Mouse (Mus musculus) testis, adult 2 months (tissue): ENCODE measurements around the gene Fam57a. TPM values are rescaled to one million over a fixed set of nuclear protein-coding genes. Genes with fewer than 3 reads are reported as not detected.
"Not testable (repeated sequence)": the region's sequence is repeated elsewhere in the genome, so short reads cannot be mapped to it uniquely, and the experiment has no call there.

ENCODE experiments used
- H3K27ac ChIP-seq: fragments of 200-500 bp; 2 replicates; pipeline ENCODE4 v1.5.1; 2012; ENCODE audit warnings: low read depth, low read length; ENCODE audit not compliant: control insufficient read depth, insufficient read depth
- H3K27me3 ChIP-seq: fragments of 200-500 bp; 2 replicates; pipeline ENCODE4 v1.6.1; 2012; ENCODE audit warnings: mild to moderate bottlenecking, low read length, moderate library complexity; ENCODE audit not compliant: control insufficient read depth, insufficient read depth
- H3K36me3 ChIP-seq: fragments of 200-500 bp; 2 replicates; pipeline ENCODE4 v1.6.1; 2012; ENCODE audit warnings: mild to moderate bottlenecking, low read length; ENCODE audit not compliant: control insufficient read depth, insufficient read depth
- H3K4me1 ChIP-seq: fragments of 200-500 bp; 2 replicates; pipeline ENCODE4 v1.6.1; 2012; ENCODE audit warnings: low read length; ENCODE audit not compliant: control insufficient read depth, insufficient read depth
- H3K4me3 ChIP-seq: fragments of 200-500 bp; 2 replicates; pipeline ENCODE4 v1.5.1; 2012; ENCODE audit warnings: low read depth, mild to moderate bottlenecking, low read length, moderate library complexity, mixed read lengths; ENCODE audit not compliant: control insufficient read depth
- CTCF ChIP-seq: fragments of 200-500 bp; IDR thresholded peaks from 2 replicates; pipeline ENCODE4 v1.5.1; 2012; ENCODE audit warnings: low read depth, mild to moderate bottlenecking, inconsistent platforms, low read length, moderate library complexity; ENCODE audit not compliant: control insufficient read depth, insufficient read depth, insufficient replicate concordance
- POLR2A ChIP-seq: fragments of 200-500 bp; IDR thresholded peaks from 2 replicates; pipeline ENCODE4 v1.6.1; 2012; ENCODE audit warnings: low read depth, mild to moderate bottlenecking, inconsistent platforms, low read length, moderate library complexity; ENCODE audit not compliant: control insufficient read depth
- polyA plus RNA-seq: library from polyadenylated mRNA; depleted of rRNA; stranded (reverse); fragments of >200 nt; gene quantifications from 2 replicates; pipeline ENCODE4 v1.2.3, GENCODE M21; 2012

Fam57a gene
- polyA plus RNA-seq, 1 experiment, result 2.4 TPM

DNA sequence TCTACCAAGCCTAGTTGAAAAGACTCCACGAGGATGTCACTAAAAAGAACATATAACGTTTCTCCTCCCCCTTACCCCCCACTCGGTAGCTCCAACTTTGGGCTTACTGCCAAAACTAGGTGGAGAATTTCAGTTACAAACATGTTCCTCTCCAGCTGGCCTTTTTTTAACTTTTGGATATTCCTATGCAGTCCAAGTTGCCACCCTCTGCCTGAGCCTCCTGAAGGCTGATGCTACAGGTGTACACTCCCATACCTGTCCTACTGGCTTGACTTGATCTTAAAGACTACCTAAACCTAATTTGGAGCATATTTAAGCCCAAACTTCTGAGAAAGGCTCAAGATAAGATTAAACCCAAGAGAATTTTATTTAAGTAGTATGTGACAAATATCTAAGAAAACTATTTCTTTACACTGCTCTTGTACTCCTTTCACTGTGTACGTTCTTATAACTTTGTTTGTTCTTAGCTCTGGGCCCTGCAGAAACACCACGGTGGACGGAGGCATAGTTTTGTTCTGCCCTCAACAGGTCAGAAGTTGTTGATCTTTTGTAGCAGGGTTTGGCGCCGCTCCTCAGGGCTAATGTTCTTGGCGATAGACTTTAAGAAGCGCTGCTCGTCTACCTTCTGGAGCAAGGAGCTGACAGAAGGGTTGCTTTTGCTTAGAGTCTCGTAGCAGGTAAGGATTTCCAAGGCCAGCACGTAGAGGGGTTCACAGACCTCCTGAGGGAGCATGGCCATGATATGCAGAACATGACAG is 30.9 kb downstream of the Fam57a start:
- no peaks in the 10 kb centered on the region; the same call in none of the 2 replicates for H3K36me3 ChIP-seq
- H3K4me3 ChIP-seq, result no peak overlapping the region
- H3K4me1 ChIP-seq, result no peaks in the 10 kb centered on the region
- no peak for TF ChIP-seq POLR2A
- TF ChIP-seq CTCF, result no peak
- no peak overlapping the region for H3K27ac ChIP-seq
- H3K27me3 ChIP-seq, result no peaks in the 10 kb centered on the region

DNA sequence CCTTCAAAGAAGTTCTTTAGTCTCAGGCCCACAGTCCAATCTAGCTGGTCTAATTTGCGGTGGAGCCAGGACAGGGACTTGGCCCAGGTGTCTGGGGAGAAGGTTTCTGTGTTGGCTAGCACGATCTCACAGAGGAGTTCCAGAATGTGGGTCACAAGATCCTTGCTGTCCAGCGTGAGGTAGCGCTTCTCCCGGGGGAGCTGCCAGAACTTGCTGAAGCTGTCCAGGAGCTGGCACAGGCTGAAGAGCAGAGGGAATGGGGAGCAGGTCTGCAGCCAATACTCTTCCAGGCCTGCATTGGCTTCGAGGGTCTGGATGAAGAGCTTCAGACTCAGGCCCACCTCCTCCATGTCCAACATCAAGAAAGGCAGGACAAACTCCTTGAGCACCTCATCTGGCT is 32.1 kb downstream of the Fam57a start:
- H3K4me3 ChIP-seq, result peak overlapping the region; percentile 57
- not testable (repeated sequence) for H3K4me1 ChIP-seq, H3K27me3 ChIP-seq, H3K36me3 ChIP-seq, H3K27ac ChIP-seq

DNA sequence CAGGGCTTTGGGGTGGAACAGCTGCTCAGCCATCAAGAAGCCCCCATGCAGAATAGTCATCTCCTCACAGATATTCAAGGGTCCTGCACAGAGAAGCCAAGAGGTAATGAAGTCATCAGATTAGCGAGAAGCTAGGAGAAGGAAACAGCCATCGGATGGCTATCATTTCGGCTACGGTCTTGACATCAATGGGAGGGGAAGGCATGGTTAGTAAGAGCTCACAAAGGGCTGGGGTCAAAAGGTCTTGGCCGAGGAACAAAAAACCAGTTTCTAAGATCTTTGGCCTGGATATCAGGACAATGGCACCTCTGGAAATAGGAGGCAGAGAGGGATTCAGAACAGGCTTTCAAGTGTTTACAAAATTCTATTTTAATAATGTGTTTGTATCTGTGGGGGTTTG is 34.4 kb downstream of the Fam57a start:
- Histone ChIP-seq H3K36me3 (no peaks in the 10 kb centered on the region; the same call in none of the 2 replicates), H3K4me1 (no peaks in the 10 kb centered on the region), H3K27ac (no peak overlapping the region), H3K27me3 (no peaks in the 10 kb centered on the region), H3K4me3 (no peak overlapping the region)
- TF ChIP-seq CTCF (no peak), POLR2A (no peak)

DNA sequence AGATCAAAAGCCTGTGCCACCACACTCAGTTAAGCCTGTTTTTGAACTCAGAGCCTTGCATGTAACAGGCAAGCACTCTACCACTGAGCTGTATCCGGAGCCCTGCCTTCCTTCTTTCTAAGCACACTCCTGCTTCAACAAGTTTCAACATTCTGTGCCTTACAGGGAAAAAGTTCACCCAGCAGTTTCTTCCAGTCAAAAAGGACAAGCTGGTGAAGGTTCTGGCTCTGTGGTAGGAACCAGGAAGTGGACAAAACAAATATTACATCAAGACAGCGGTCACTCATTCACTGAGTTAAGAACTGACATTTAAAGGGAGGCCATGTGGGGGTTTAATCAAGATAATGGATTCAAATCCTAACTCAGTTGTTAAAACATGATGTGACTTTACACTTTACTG is 35.5 kb downstream of the Fam57a start:
- TF ChIP-seq CTCF (no peak), POLR2A (no peak)

DNA sequence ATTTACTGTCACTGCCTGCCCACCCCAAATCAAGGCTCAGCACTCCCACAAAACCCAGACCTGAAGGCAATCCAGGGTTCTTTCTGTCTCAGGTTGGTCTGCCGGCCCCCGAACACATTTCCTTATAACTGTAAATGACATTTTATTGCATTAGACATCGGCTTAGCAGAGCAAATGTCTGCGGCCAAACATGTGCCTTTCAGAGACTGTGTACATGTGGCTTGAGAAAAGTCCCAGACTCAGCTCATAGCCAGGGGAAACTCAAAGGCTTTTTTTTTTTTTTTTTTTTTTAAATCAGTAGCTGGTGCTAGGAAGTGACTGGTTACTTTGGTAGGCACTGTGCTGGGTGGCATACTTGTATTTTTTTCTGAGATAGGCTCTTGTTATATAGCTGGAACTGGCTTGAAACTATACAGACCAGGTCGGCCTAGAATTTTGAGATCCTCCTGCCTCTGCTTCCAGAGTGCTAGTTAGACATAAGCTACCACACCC is 36.6 kb downstream of the Fam57a start:
- peak overlapping the region; percentile 92 for H3K4me3 ChIP-seq
- no peak overlapping the region for H3K27ac ChIP-seq
- H3K36me3 ChIP-seq, result no peaks in the 10 kb centered on the region; the same call in none of the 2 replicates
- H3K27me3 ChIP-seq, result no peaks in the 10 kb centered on the region
- TF ChIP-seq POLR2A (no peak), CTCF (no peak)
- no peaks in the 10 kb centered on the region for H3K4me1 ChIP-seq

More for the DNA sequence above, 35.5 kb downstream of the Fam57a start:
- Histone ChIP-seq H3K4me1 (no peaks in the 10 kb centered on the region), H3K27me3 (no peaks in the 10 kb centered on the region), H3K4me3 (peak overlapping the region; percentile 32; the same call in 1 of the 2 replicates), H3K27ac (no peak overlapping the region), H3K36me3 (no peaks in the 10 kb centered on the region; the same call in none of the 2 replicates)

DNA sequence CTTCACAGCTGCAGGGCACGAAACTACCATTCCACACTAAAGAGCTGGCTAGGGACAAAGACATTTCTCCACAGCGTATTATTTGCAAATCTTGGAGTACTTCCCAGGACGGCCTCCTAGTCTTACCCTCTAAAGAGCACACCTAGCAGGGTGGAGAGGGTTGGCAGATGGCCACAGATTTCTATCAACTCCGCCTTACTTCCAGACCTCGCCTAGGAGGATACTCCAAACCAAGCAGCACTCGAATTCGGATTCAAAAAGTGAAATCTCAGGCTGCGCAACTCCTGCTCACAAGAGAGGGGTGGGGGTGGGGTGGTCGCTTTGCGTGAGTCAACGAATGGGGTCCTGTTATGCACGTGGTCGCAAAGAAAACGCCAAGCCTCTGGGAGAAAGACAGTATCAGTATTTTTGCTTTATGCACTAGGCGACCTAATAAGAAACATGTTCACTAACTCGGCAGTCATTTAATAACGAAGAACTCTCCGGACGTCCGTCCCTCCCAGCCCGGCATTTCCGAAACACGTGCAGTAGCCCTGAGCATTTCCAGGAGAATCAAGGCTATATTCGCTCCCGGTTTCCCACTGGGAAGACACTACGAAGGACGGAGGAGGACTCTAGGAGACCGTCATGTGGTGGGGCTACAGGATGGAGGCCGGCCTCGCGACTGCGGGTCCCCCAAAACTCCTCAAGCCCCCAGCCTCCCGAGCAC is 37.4 kb downstream of the Fam57a start:
- Histone ChIP-seq H3K4me3 (peak overlapping the region; percentile 92), H3K4me1 (no peaks in the 10 kb centered on the region), H3K27me3 (no peaks in the 10 kb centered on the region), H3K36me3 (no peaks in the 10 kb centered on the region; the same call in none of the 2 replicates), H3K27ac (peak overlapping the region; percentile 87)
- TF ChIP-seq POLR2A, result no peak; the same call in 1 of the 2 replicates
- TF ChIP-seq CTCF, result no peak

DNA sequence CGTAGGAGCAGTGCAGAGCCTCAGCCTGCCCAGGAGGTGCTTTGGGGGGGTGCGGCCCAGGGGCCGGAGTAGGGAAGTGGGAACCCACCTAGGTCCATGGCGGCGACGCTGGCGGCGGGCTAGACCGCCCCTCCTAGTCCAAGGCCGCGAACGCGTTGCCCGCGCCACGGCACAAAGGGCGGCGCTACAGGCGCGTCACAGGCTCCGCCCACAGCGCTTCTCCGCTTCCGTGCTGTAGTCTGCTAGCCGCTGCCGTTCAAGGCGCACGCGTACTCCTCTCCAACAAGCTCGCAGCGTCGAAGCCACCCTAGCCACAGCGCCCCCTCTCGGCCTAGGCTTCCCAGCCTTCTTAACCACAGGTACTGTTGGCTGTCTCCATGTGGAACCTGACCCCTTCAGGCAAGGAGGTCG is 37.9 kb downstream of the Fam57a start, which contains the start of the genes Dbil5 and Gemin4:
Gene Dbil5, plus strand, starts transcription at position 219 of the 411 bp plus-strand sequence.
Gene Gemin4, minus strand, starts transcription at position 275 of the 411 bp plus-strand sequence.
- Histone ChIP-seq H3K27me3 (no peaks in the 10 kb centered on the region), H3K36me3 (no peaks in the 10 kb centered on the region; the same call in none of the 2 replicates), H3K27ac (peak within 1 kb of the TSS; percentile 87), H3K4me3 (peak within 1 kb of the TSS; percentile 92), H3K4me1 (no peaks in the 10 kb centered on the region)
- peak; percentile 97 for TF ChIP-seq CTCF
- TF ChIP-seq POLR2A, result peak; percentile 99
